Mouse (Mus musculus) MEL (cell line): Measurements from ENCODE around the gene 2010106E10Rik. TPM values are rescaled to one million over a fixed set of nuclear protein-coding genes. Genes with fewer than 3 reads are reported as not detected.

Experiments used
- DNase-seq: peaks from one replicate; pipeline ENCODE4 v3.0.0; 2011; ENCODE audit warnings: low read depth, low spot score
- H3K27ac ChIP-seq: 2 replicates; pipeline ENCODE4 v1.5.1; 2012; ENCODE audit warnings: low read depth, mild to moderate bottlenecking, control low read depth, low read length, moderate library complexity; ENCODE audit not compliant: control insufficient read depth
- H3K27me3 ChIP-seq, 2 experiments: fragments of 150-350 bp in 1 of 2; sonication (generic) in 1 of 2; 2 replicates each; pipeline ENCODE4 v1.6.1; 2012; ENCODE audit warnings: low read length in 2 of 2, mild to moderate bottlenecking in 2 of 2, improper control_type of control experiment in 1 of 2, moderate library complexity in 1 of 2; ENCODE audit not compliant: insufficient read depth in 2 of 2, control insufficient read depth in 1 of 2
- H3K36me3 ChIP-seq, 2 experiments: 2 replicates each; pipeline ENCODE4 v1.6.1; 2012 to 2014; ENCODE audit warnings: low read length in 2 of 2, improper control_type of control experiment in 1 of 2, inconsistent platforms in 1 of 2, mild to moderate bottlenecking in 1 of 2; ENCODE audit not compliant: insufficient read depth in 2 of 2, control insufficient read depth in 1 of 2
- H3K4me1 ChIP-seq, 2 experiments: fragments of 150-350 bp in 1 of 2; sonication (generic) in 1 of 2; 2 replicates each; pipeline ENCODE4 v1.6.1; 2012; ENCODE audit warnings: low read length in 2 of 2, improper control_type of control experiment in 1 of 2, mild to moderate bottlenecking in 1 of 2; ENCODE audit not compliant: insufficient read depth in 2 of 2, control insufficient read depth in 1 of 2
- H3K4me3 ChIP-seq, 2 experiments: fragments of 150-350 bp in 1 of 2; sonication (generic) in 1 of 2; 2 replicates each; pipeline ENCODE4 v1.5.1; 2012; ENCODE audit warnings: low read depth in 2 of 2, low read length in 2 of 2, mild to moderate bottlenecking in 2 of 2, moderate library complexity in 2 of 2, control low read depth in 1 of 2, improper control_type of control experiment in 1 of 2; ENCODE audit not compliant: control insufficient read depth in 1 of 2, insufficient read depth in 1 of 2
- H3K79me2 ChIP-seq: 2 replicates; pipeline ENCODE4 v1.6.1; 2012; ENCODE audit warnings: mild to moderate bottlenecking, low read length, moderate library complexity; ENCODE audit not compliant: control insufficient read depth, poor library complexity, insufficient read depth
- H3K9ac ChIP-seq: 2 replicates; pipeline ENCODE4 v1.6.1; 2012; ENCODE audit warnings: low read depth, mild to moderate bottlenecking, control low read depth, low read length, moderate library complexity; ENCODE audit not compliant: control insufficient read depth, poor library complexity, severe bottlenecking
- H3K9me3 ChIP-seq: fragments of 150-350 bp; sonication (generic); replicated peaks from 2 replicates; pipeline ENCODE4 v1.6.1; 2012; ENCODE audit warnings: mild to moderate bottlenecking, low read length, improper control_type of control experiment, moderate library complexity; ENCODE audit not compliant: insufficient read depth
- BHLHE40 ChIP-seq: IDR thresholded peaks from 2 replicates; pipeline ENCODE4 v1.6.1; 2012; ENCODE audit warnings: low read depth, mild to moderate bottlenecking, inconsistent platforms, low read length, improper control_type of control experiment, borderline replicate concordance
- CHD1 ChIP-seq: IDR thresholded peaks from 2 replicates; pipeline ENCODE4 v1.6.1; 2012; ENCODE audit warnings: low read depth, mild to moderate bottlenecking, inconsistent platforms, low read length, improper control_type of control experiment
- CTCF ChIP-seq, 3 experiments: IDR thresholded peaks in 2 of 3; conservative IDR thresholded peaks in 1 of 3; 2 replicates each; pipeline ENCODE4 v1.5.1; 2011 to 2012; ENCODE audit warnings: low read length in 3 of 3, low read depth in 2 of 3, mild to moderate bottlenecking in 2 of 3, improper control_type of control experiment in 1 of 3, inconsistent platforms in 1 of 3, mixed read lengths in 1 of 3, moderate library complexity in 1 of 3; ENCODE audit not compliant: control insufficient read depth in 1 of 3, insufficient read depth in 1 of 3, poor library complexity in 1 of 3, severe bottlenecking in 1 of 3
- E2F4 ChIP-seq: IDR thresholded peaks from 2 replicates; pipeline ENCODE4 v1.6.1; 2011; ENCODE audit warnings: low read depth, low read length, improper control_type of control experiment, borderline replicate concordance
- ELF1 ChIP-seq: IDR thresholded peaks from 2 replicates; pipeline ENCODE4 v1.6.1; 2014; ENCODE audit warnings: low read depth, mild to moderate bottlenecking, inconsistent platforms, low read length, improper control_type of control experiment, moderate library complexity
- EP300 ChIP-seq, 2 experiments: IDR thresholded peaks; 2 replicates each; pipeline ENCODE4 v1.6.1; 2011; ENCODE audit warnings: improper control_type of control experiment in 2 of 2, low read length in 2 of 2, low read depth in 1 of 2, mild to moderate bottlenecking in 1 of 2
- GABPA ChIP-seq: IDR thresholded peaks from 2 replicates; pipeline ENCODE4 v1.6.1; 2012; ENCODE audit warnings: low read depth, mild to moderate bottlenecking, inconsistent platforms, low read length, improper control_type of control experiment, moderate library complexity
- GATA1 ChIP-seq: IDR thresholded peaks from 2 replicates; pipeline ENCODE4 v1.6.1; 2011; ENCODE audit warnings: low read depth, low read length, improper control_type of control experiment
- HCFC1 ChIP-seq: IDR thresholded peaks from 2 replicates; pipeline ENCODE4 v1.6.1; 2012; ENCODE audit warnings: low read depth, mild to moderate bottlenecking, inconsistent platforms, low read length, improper control_type of control experiment, moderate library complexity
- JUND ChIP-seq: IDR thresholded peaks from 2 replicates; pipeline ENCODE4 v1.6.1; 2011; ENCODE audit warnings: low read depth, mild to moderate bottlenecking, improper control_type of control experiment, low read length
- KAT2A ChIP-seq: conservative IDR thresholded peaks from 2 replicates; pipeline ENCODE4 v1.6.1; 2012; ENCODE audit warnings: low read depth, low read length, improper control_type of control experiment, inconsistent platforms
- MAFK ChIP-seq: IDR thresholded peaks from 2 replicates; pipeline ENCODE4 v1.6.1; 2011; ENCODE audit warnings: low read depth, mild to moderate bottlenecking, low read length, improper control_type of control experiment, borderline replicate concordance
- MAX ChIP-seq: IDR thresholded peaks from 2 replicates; pipeline ENCODE4 v1.6.1; 2011; ENCODE audit warnings: low read length, improper control_type of control experiment
- MYC ChIP-seq: IDR thresholded peaks from 2 replicates; pipeline ENCODE4 v1.6.1; 2011; ENCODE audit warnings: low read depth, mild to moderate bottlenecking, low read length, improper control_type of control experiment, moderate library complexity
- NELFE ChIP-seq: IDR thresholded peaks from 2 replicates; pipeline ENCODE4 v1.6.1; 2011; ENCODE audit warnings: low read depth, low read length, improper control_type of control experiment
- NRF1 ChIP-seq: IDR thresholded peaks from 2 replicates; pipeline ENCODE4 v1.6.1; 2014; ENCODE audit warnings: low read depth, mild to moderate bottlenecking, inconsistent platforms, low read length, improper control_type of control experiment, moderate library complexity; ENCODE audit not compliant: poor library complexity, insufficient read depth, severe bottlenecking
- POLR2AphosphoS2 ChIP-seq: IDR thresholded peaks from 2 replicates; pipeline ENCODE4 v1.6.1; 2011; ENCODE audit warnings: low read length, improper control_type of control experiment
- RAD21 ChIP-seq: IDR thresholded peaks from 2 replicates; pipeline ENCODE4 v1.6.1; 2011; ENCODE audit warnings: mild to moderate bottlenecking, low read depth, low read length, improper control_type of control experiment
- RCOR1 ChIP-seq: IDR thresholded peaks from 2 replicates; pipeline ENCODE4 v1.6.1; 2012; ENCODE audit warnings: low read depth, mild to moderate bottlenecking, inconsistent platforms, low read length, improper control_type of control experiment
- SIN3A ChIP-seq: IDR thresholded peaks from 2 replicates; pipeline ENCODE4 v1.6.1; 2012; ENCODE audit warnings: low read length, improper control_type of control experiment, inconsistent platforms
- SMC3 ChIP-seq: IDR thresholded peaks from 2 replicates; pipeline ENCODE4 v1.6.1; 2011; ENCODE audit warnings: low read depth, low read length, improper control_type of control experiment
- TAL1 ChIP-seq: IDR thresholded peaks from 2 replicates; pipeline ENCODE4 v1.6.1; 2012; ENCODE audit warnings: mild to moderate bottlenecking, inconsistent platforms, low read length, moderate library complexity, mixed read lengths
- TCF12 ChIP-seq: IDR thresholded peaks from 2 replicates; pipeline ENCODE4 v1.6.1; 2014; ENCODE audit warnings: low read depth, mild to moderate bottlenecking, inconsistent platforms, low read length, improper control_type of control experiment, moderate library complexity
- UBTF ChIP-seq: IDR thresholded peaks from 2 replicates; pipeline ENCODE4 v1.6.1; 2012; ENCODE audit warnings: low read depth, mild to moderate bottlenecking, inconsistent platforms, low read length, improper control_type of control experiment, moderate library complexity, borderline replicate concordance; ENCODE audit not compliant: insufficient read depth
- ZC3H11A ChIP-seq: IDR thresholded peaks from 2 replicates; pipeline ENCODE4 v1.6.1; 2012; ENCODE audit warnings: low read depth, mild to moderate bottlenecking, inconsistent platforms, low read length, improper control_type of control experiment
- ZKSCAN1 ChIP-seq: IDR thresholded peaks from 2 replicates; pipeline ENCODE4 v1.6.1; 2012; ENCODE audit warnings: low read depth, mild to moderate bottlenecking, inconsistent platforms, low read length, improper control_type of control experiment, moderate library complexity
- polyA plus RNA-seq, 2 experiments: library from polyadenylated mRNA; stranded (reverse) in 1 of 2; unstranded in 1 of 2; fragments of >175 nt in 1 of 2; fragments of >200 nt in 1 of 2; gene quantifications; 2 replicates each; pipeline versions ENCODE4 v1.2.1 to v1.2.4; 2012; ENCODE audit warnings: low replicate concordance in 2 of 2, low read depth in 1 of 2; ENCODE audit not compliant: insufficient read length in 2 of 2, insufficient read depth in 1 of 2, missing spikeins in 1 of 2
- total RNA-seq: library from RNA; depleted of rRNA; stranded (reverse); fragments of 300-350 nt; gene quantifications from 2 replicates; pipeline ENCODE4 v1.2.3, GENCODE M21; 2012

Gene 2010106E10Rik
- total and polyA plus RNA-seq, 3 experiments, result not detected

- Histone ChIP-seq H3K36me3 (no peaks in the 10 kb centered on the region), H3K4me1 (no peaks in the 10 kb centered on the region), H3K9ac (no peak overlapping the region), H3K27ac (no peak overlapping the region), H3K9me3 (no peaks in the 10 kb centered on the region), H3K79me2 (no peaks in the 10 kb centered on the region)
- TF ChIP-seq HCFC1 (peak; percentile 32; the same call in 1 of the 2 replicates), ZC3H11A (peak; percentile 83), NELFE (no peak), SMC3 (peak; percentile 90), ELF1 (peak; percentile 24; the same call in 1 of the 2 replicates), RAD21 (peak; percentile 91), MYC (no peak), CTCF (IDR thresholded peaks at IDR 0.05 in 2 of 3, conservative IDR thresholded peaks at IDR 0.05 in 1 of 3; ENCODE audit: control insufficient read depth in 1 of 3, insufficient read depth in 1 of 3, low read depth in 2 of 3, low read length in 3 of 3, poor library complexity in 1 of 3, severe bottlenecking in 1 of 3) (peak; percentile 15 to 86 (median 20); a peak in 5 of 6 replicates), TCF12 (0 out of 2 replicates have a peak, but pooled peaks have one; percentile 13)
- TF ChIP-seq, all 39 proteins: peak for 7
- DNase-seq, result peak; percentile 82
- Histone ChIP-seq H3K27me3 (no peaks in the 10 kb centered on the region), H3K4me3 (no peak overlapping the region)
These were observed 29.7 kb downstream of the 2010106E10Rik start for GRCm38 (mm10) chrX:112524755-112525154.

DNA sequence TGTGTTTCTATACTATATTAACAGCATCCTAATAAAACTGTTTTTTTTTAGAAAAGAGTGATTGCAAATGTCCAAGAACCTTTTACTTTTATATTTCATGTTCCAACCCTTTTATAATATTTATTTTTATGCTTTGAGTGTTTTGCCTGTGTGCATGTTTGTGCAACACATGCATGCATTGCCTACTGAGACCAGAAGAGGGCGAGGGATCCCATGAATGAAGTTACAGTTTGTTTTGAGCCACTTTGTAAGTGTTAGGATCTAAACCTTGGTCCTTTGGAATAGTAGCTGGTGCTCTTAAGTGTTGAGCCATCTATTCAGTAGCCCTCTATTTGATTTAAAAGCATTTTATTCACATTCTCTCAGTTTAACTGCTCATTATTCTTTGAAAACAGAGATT is 48.0 kb downstream of the 2010106E10Rik start:
- no peaks in the 10 kb centered on the region for H3K27me3 ChIP-seq
- no peak overlapping the region for H3K27ac ChIP-seq
- no peak overlapping the region for H3K4me3 ChIP-seq
- TF ChIP-seq RAD21, result peak; percentile 64
- no peak for TF ChIP-seq GATA1
- TF ChIP-seq NRF1, result no peak
- peak; percentile 55 for TF ChIP-seq ZC3H11A
- peak; percentile 23 to 63 (median 43) for TF ChIP-seq CTCF (IDR thresholded peaks at IDR 0.05 in 2 of 3, conservative IDR thresholded peaks at IDR 0.05 in 1 of 3; ENCODE audit: control insufficient read depth in 1 of 3, insufficient read depth in 1 of 3, low read depth in 2 of 3, low read length in 3 of 3, poor library complexity in 1 of 3, severe bottlenecking in 1 of 3)
- TF ChIP-seq SMC3, result peak; percentile 70
- H3K36me3 ChIP-seq, result no peaks in the 10 kb centered on the region
- DNase-seq, result peak; percentile 57
- H3K79me2 ChIP-seq, result no peaks in the 10 kb centered on the region
- no peaks in the 10 kb centered on the region for H3K4me1 ChIP-seq
- H3K9me3 ChIP-seq, result no peaks in the 10 kb centered on the region
- H3K9ac ChIP-seq, result no peak overlapping the region

DNA sequence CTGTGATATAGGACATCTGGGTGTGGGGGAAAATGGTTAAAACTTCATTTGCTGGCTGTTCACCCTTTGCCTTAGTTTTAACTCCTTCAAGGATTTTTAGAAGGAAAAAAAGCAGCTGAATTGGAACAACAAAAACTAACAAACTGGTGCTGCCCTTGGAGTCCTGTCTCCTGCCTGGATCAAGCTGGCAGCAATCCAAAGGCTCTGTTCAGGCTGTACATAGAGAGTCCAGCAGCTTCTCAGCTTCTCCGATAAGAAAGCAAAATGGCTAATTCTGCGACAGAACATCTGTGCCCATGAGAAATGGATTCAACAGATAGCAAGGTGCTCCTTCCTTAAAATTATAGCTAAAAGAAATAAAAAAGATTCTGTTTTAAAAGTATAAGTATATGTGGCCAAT is 72.6 kb downstream of the 2010106E10Rik start:
- Histone ChIP-seq H3K4me1 (no peaks in the 10 kb centered on the region), H3K27ac (no peak overlapping the region), H3K9ac (no peak overlapping the region), H3K27me3 (no peaks in the 10 kb centered on the region), H3K9me3 (no peaks in the 10 kb centered on the region), H3K36me3 (no peaks in the 10 kb centered on the region), H3K4me3 (no peak overlapping the region), H3K79me2 (no peaks in the 10 kb centered on the region)
- DNase-seq, result no peak
- no peak for TF ChIP-seq TAL1
- no peak for TF ChIP-seq POLR2AphosphoS2
- TF ChIP-seq MAX, result no peak
- TF ChIP-seq KAT2A, result no peak
- TF ChIP-seq TCF12, result no peak
- TF ChIP-seq RCOR1, result no peak
- TF ChIP-seq BHLHE40, result no peak
- TF ChIP-seq MAFK, result no peak
- TF ChIP-seq SMC3, result no peak
- no peak for TF ChIP-seq EP300 (IDR thresholded peaks at IDR 0.05; ENCODE audit: low read depth in 1 of 2, low read length in 2 of 2)
- TF ChIP-seq JUND, result no peak
- no peak for TF ChIP-seq ZKSCAN1
- no peak for TF ChIP-seq E2F4
- TF ChIP-seq CHD1, result no peak
- TF ChIP-seq SIN3A, result no peak
- TF ChIP-seq GABPA, result no peak
- TF ChIP-seq UBTF, result no peak
